Mouse (Mus musculus) cortical plate, adult 2 months (tissue): Measurements from ENCODE around the gene Usp4.

Experiments used
- CTCF ChIP-seq: fragments of 200-500 bp; IDR thresholded peaks from 2 replicates; pipeline ENCODE4 v1.5.1; 2011; ENCODE audit warnings: mild to moderate bottlenecking, control low read depth, low read length; ENCODE audit not compliant: insufficient read depth; ENCODE audit errors: extremely low read depth
- POLR2A ChIP-seq: fragments of 200-500 bp; IDR thresholded peaks from 2 replicates; pipeline ENCODE4 v1.6.1; 2011; ENCODE audit warnings: mild to moderate bottlenecking, low read length, control low read depth; ENCODE audit not compliant: insufficient read depth; ENCODE audit errors: extremely low read depth

- TF ChIP-seq CTCF, result no peak
- TF ChIP-seq POLR2A, result no peak
These were observed 40.9 kb downstream of the Usp4 start for GRCm38 (mm10) chr9:108388601-108389000.
